Mouse (Mus musculus) hindbrain, embryonic 15.5 days (tissue): ENCODE results near the gene Arih2. TPM values are rescaled to one million over a fixed set of nuclear protein-coding genes. Genes with fewer than 3 reads are reported as not detected.

Experiments used
- ATAC-seq: fragments of 200-750 bp; cut with Nextera tagmentation; 2 replicates; pipeline ENCODE4 v1.8.0; 2017; ENCODE audit warnings: low read depth, moderate number of reproducible peaks, moderate TSS enrichment; ENCODE audit not compliant: low FRiP score
- H3K27ac ChIP-seq: fragments of 300-500 bp; sonication (generic); replicated peaks from 2 replicates; pipeline ENCODE4 v1.5.1; 2015; ENCODE audit warnings: mild to moderate bottlenecking, inconsistent platforms
- H3K27me3 ChIP-seq: fragments of 300-500 bp; sonication (generic); 2 replicates; pipeline ENCODE4 v1.6.1; 2015; ENCODE audit warnings: control low read depth, inconsistent platforms
- H3K36me3 ChIP-seq: fragments of 300-500 bp; sonication (generic); 2 replicates; pipeline ENCODE4 v1.6.1; 2015; ENCODE audit warnings: control low read depth, inconsistent platforms
- H3K4me1 ChIP-seq: fragments of 300-500 bp; sonication (generic); replicated peaks from 2 replicates; pipeline ENCODE4 v1.6.1; 2015; ENCODE audit warnings: control low read depth, inconsistent platforms
- H3K4me2 ChIP-seq: fragments of 300-500 bp; sonication (generic); 2 replicates; pipeline ENCODE4 v1.6.1; 2015; ENCODE audit warnings: moderate library complexity, mild to moderate bottlenecking, inconsistent platforms
- H3K4me3 ChIP-seq: fragments of 300-500 bp; sonication (generic); 2 replicates; pipeline ENCODE4 v1.5.1; 2015; ENCODE audit warnings: mild to moderate bottlenecking, inconsistent platforms
- H3K9ac ChIP-seq: fragments of 300-500 bp; sonication (generic); 2 replicates; pipeline ENCODE4 v1.6.1; 2015; ENCODE audit warnings: inconsistent platforms
- H3K9me3 ChIP-seq: fragments of 300-500 bp; sonication (generic); 2 replicates; pipeline ENCODE4 v1.6.1; 2016; ENCODE audit warnings: control low read depth, inconsistent platforms
- WGBS: fragments of 180-500 bp; shearing (Covaris S2); methylation state at CpG from one replicate; pipeline ENCODE4 v1.1.7; 2015; 5-methylcytosine and 5-hydroxymethylcytosine counted together
- polyA plus RNA-seq: library from polyadenylated mRNA; unstranded; fragments of >200 nt; fragmentation: Nextera tagmentation; extraction: Ambion mirVana; gene quantifications from 2 replicates; pipeline ENCODE4 v1.2.1, GENCODE M21; 2015

Gene Arih2
- polyA plus RNA-seq, 1 experiment from 2014 or later: 48.1 TPM

GRCm38 (mm10) chr9:108599021-108599566 is 50.1 kb downstream of the Arih2 start:
- no peak for ATAC-seq
- 79% methylated on average over 4 of the region's 4 CpGs for WGBS

GRCm38 (mm10) chr9:108596998-108597764 is 52.0 kb downstream of the Arih2 start, which contains the start of gene P4htm:
P4htm (minus strand) TSS chr9:108597667.
- no peaks in the 10 kb centered on the region for H3K9me3 ChIP-seq
- H3K36me3 ChIP-seq: no peaks in the 10 kb centered on the region
- peak within 1 kb of the TSS; percentile 89 for H3K4me2 ChIP-seq
- H3K4me3 ChIP-seq: peak within 1 kb of the TSS; percentile 68
- peak; percentile 89 for ATAC-seq
- H3K27me3 ChIP-seq: no peaks in the 10 kb centered on the region
- WGBS: 1% methylated on average over 67 of the region's 69 CpGs
- H3K9ac ChIP-seq: peak within 1 kb of the TSS; percentile 68
- peak within 1 kb of the TSS; percentile 82 for H3K27ac ChIP-seq
- H3K4me1 ChIP-seq: peaks cover 15% of the 10 kb centered on the region

More at GRCm38 (mm10) chr9:108599021-108599566, 50.1 kb downstream of the Arih2 start:
- Histone ChIP-seq H3K4me3 (no peak overlapping the region), H3K27ac (no peak overlapping the region), H3K27me3 (no peaks in the 10 kb centered on the region), H3K9ac (no peak overlapping the region), H3K4me2 (no peak overlapping the region), H3K4me1 (peaks cover 15% of the 10 kb centered on the region), H3K36me3 (peaks cover 12% of the 10 kb centered on the region), H3K9me3 (no peaks in the 10 kb centered on the region)

- Histone ChIP-seq H3K27ac (no peak overlapping the region), H3K9ac (no peak overlapping the region), H3K4me3 (no peak overlapping the region), H3K27me3 (no peaks in the 10 kb centered on the region), H3K4me1 (peaks cover 19% of the 10 kb centered on the region), H3K36me3 (no peaks in the 10 kb centered on the region), H3K9me3 (no peaks in the 10 kb centered on the region), H3K4me2 (no peak overlapping the region)
- 85% methylated on average over 3 of the region's 3 CpGs for WGBS
- ATAC-seq: no peak
Observed at GRCm38 (mm10) chr9:108594354-108594753, 54.8 kb downstream of the Arih2 start.

GRCm38 (mm10) chr9:108591462-108591861 is 57.7 kb downstream of the Arih2 start:
- Histone ChIP-seq H3K4me2 (no peak overlapping the region), H3K4me1 (peaks cover 40% of the 10 kb centered on the region), H3K27ac (no peak overlapping the region), H3K4me3 (no peak overlapping the region), H3K9me3 (no peaks in the 10 kb centered on the region), H3K9ac (no peak overlapping the region), H3K36me3 (no peaks in the 10 kb centered on the region), H3K27me3 (no peaks in the 10 kb centered on the region)
- WGBS: 69% methylated on average over 4 of the region's 4 CpGs
- no peak for ATAC-seq

- Histone ChIP-seq H3K27me3 (no peaks in the 10 kb centered on the region), H3K4me1 (peaks cover 39% of the 10 kb centered on the region), H3K36me3 (no peaks in the 10 kb centered on the region), H3K27ac (peak overlapping the region; percentile 95), H3K4me3 (no peak overlapping the region), H3K9ac (no peak overlapping the region), H3K4me2 (no peak overlapping the region), H3K9me3 (no peaks in the 10 kb centered on the region)
- WGBS: 71% methylated on average over 5 of the region's 5 CpGs
- ATAC-seq: no peak
Observed at GRCm38 (mm10) chr9:108589229-108589628, 60.0 kb downstream of the Arih2 start.

GRCm38 (mm10) chr9:108587571-108588180 is 61.5 kb downstream of the Arih2 start:
- Histone ChIP-seq H3K4me3 (peak overlapping the region; percentile 20), H3K27me3 (no peaks in the 10 kb centered on the region), H3K9ac (peak overlapping the region; percentile 29), H3K4me1 (peaks cover 39% of the 10 kb centered on the region), H3K9me3 (no peaks in the 10 kb centered on the region), H3K27ac (peak overlapping the region; percentile 95), H3K36me3 (no peaks in the 10 kb centered on the region), H3K4me2 (peak overlapping the region; percentile 52)
- ATAC-seq: peak; percentile 99
- WGBS: 2% methylated on average over 14 of the region's 14 CpGs

GRCm38 (mm10) chr9:108579344-108579690 is 69.9 kb downstream of the Arih2 start:
- 74% methylated on average over 5 of the region's 5 CpGs for WGBS

GRCm38 (mm10) chr9:108578545-108579343 is 70.4 kb downstream of the Arih2 start, which contains the start of gene Wdr6:
Wdr6 (minus strand) TSS chr9:108578739.
- H3K9ac ChIP-seq: peak within 1 kb of the TSS; percentile 82
- 3% methylated on average over 51 of the region's 51 CpGs for WGBS
- H3K36me3 ChIP-seq: peaks cover 17% of the 10 kb centered on the region
- peak within 1 kb of the TSS; percentile 96 for H3K27ac ChIP-seq
- no peaks in the 10 kb centered on the region for H3K27me3 ChIP-seq
- H3K4me3 ChIP-seq: peak within 1 kb of the TSS; percentile 80
- H3K4me1 ChIP-seq: peaks cover 53% of the 10 kb centered on the region
- peak; percentile 97 for ATAC-seq
- no peaks in the 10 kb centered on the region for H3K9me3 ChIP-seq
- peak within 1 kb of the TSS; percentile 78 for H3K4me2 ChIP-seq

More at GRCm38 (mm10) chr9:108579344-108579690, 69.9 kb downstream of the Arih2 start:
- H3K4me2 ChIP-seq: peak overlapping the region; percentile 78
- peak overlapping the region; percentile 82; the same call in 1 of the 2 replicates for H3K9ac ChIP-seq
- no peak for ATAC-seq
- H3K27ac ChIP-seq: peak overlapping the region; percentile 96
- H3K4me3 ChIP-seq: peak overlapping the region; percentile 80
- H3K36me3 ChIP-seq: peaks cover 12% of the 10 kb centered on the region
- no peaks in the 10 kb centered on the region for H3K9me3 ChIP-seq
- peaks cover 47% of the 10 kb centered on the region for H3K4me1 ChIP-seq
- H3K27me3 ChIP-seq: no peaks in the 10 kb centered on the region

GRCm38 (mm10) chr9:108577934-108578544 is 71.1 kb downstream of the Arih2 start:
- H3K36me3 ChIP-seq: peaks cover 24% of the 10 kb centered on the region
- peak; percentile 53; the same call in 1 of the 2 replicates for ATAC-seq
- peaks cover 57% of the 10 kb centered on the region for H3K4me1 ChIP-seq
- H3K9me3 ChIP-seq: no peaks in the 10 kb centered on the region
- H3K9ac ChIP-seq: peak overlapping the region; percentile 82
- peak overlapping the region; percentile 96 for H3K27ac ChIP-seq
- H3K4me2 ChIP-seq: peak overlapping the region; percentile 78
- H3K27me3 ChIP-seq: no peaks in the 10 kb centered on the region
- WGBS: under 1% methylated on average over 24 of the region's 24 CpGs
- peak overlapping the region; percentile 80 for H3K4me3 ChIP-seq

- H3K27ac ChIP-seq: 0 out of 2 replicates have a peak overlapping the region, but pooled peaks have one; percentile 96
- WGBS: 54% methylated on average over 6 of the region's 6 CpGs
Observed at GRCm38 (mm10) chr9:108577025-108577424, 72.2 kb downstream of the Arih2 start.

More at GRCm38 (mm10) chr9:108577025-108577424, 72.2 kb downstream of the Arih2 start:
- Histone ChIP-seq H3K36me3 (peaks cover 35% of the 10 kb centered on the region), H3K4me3 (peak overlapping the region; percentile 80), H3K9me3 (no peaks in the 10 kb centered on the region), H3K27me3 (no peaks in the 10 kb centered on the region), H3K9ac (peak overlapping the region; percentile 82), H3K4me1 (peaks cover 57% of the 10 kb centered on the region), H3K4me2 (peak overlapping the region; percentile 78)
- no peak for ATAC-seq
